Mouse (Mus musculus) lung, postnatal 10 days (tissue): ENCODE measurements around the gene Tom1l1.

ENCODE experiments used
- DNase-seq: peaks from one replicate; pipeline ENCODE4 v3.0.0; 2021

Gene Tom1l1

DNA sequence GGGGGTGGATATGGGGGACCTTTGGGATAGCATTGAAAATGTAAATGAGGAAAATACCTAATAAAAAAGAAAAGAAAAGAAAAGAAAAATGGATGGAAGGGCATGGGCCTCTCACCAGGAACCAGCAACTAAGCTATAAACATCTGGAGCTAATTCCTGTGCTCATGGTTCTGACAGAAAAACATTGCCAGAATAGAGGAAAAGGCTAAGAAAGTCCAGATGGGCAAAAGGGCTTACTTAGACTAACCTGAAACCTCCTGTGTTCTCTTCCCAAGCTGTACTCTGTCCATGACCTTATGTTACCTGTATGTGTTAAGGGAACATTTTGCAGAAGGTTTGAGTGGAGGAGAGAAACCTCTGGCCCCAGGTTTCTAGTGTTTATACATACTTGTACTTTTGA lies 76.0 kb downstream of the Tom1l1 start:
- no peak for DNase-seq

DNA sequence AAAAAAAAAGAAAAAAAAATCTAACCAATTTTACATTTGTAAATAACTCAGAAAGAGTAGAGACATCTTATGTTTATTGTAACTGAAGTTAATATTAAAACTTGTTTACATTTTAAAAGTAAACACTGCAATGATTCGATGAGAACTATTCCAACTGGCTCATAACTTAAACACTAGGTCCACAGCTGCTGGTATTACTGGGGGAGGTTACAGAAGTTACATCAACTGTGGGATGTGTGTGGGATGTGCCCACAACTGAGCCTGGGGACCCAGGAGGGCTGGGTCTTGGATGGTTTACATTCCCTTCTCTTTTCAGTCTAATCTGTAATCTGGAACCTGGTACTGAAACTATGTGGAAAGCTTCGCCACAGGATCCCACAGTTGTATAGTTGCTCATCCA lies 85.1 kb downstream of the Tom1l1 start:
- DNase-seq, result no peak

DNA sequence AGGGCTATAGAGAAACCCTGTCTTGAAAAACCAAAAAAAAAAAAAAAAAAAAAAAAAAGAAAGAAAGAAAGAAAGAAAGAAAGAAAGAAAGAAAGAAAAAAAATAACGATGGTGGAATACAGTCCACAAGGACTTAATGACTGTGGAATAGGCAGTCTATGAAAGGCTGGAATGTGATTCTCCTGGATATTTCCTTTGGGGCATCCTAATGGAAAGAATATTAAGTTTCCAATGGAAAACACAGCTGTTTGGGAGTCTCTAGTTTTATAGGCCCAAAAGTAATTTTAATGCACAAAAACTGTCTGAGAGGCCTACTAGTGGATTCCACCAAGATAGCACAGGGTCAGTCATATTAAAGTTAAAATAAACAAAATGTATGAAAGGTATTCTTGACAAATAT lies 92.3 kb downstream of the Tom1l1 start:
- no peak for DNase-seq
